Mouse (Mus musculus) cerebellum, adult 11-12 months (tissue): ENCODE results near the gene 6430571L13Rik.

ENCODE experiments used
- DNase-seq: peaks from one replicate; pipeline ENCODE4 v3.0.0; 2022

Gene 6430571L13Rik

GRCm38 (mm10) chr9:107386722-107387121, 46.3 kb downstream of the 6430571L13Rik start:
- DNase-seq, result no peak

GRCm38 (mm10) chr9:107387708-107388107, 47.3 kb downstream of the 6430571L13Rik start:
- no peak for DNase-seq

GRCm38 (mm10) chr9:107388263-107388662, 47.9 kb downstream of the 6430571L13Rik start:
- DNase-seq, result no peak

GRCm38 (mm10) chr9:107396397-107396796, 56.0 kb downstream of the 6430571L13Rik start:
- DNase-seq, result peak; percentile 18

- peak; percentile 52 for DNase-seq
Observed at GRCm38 (mm10) chr9:107398968-107399367, 58.6 kb downstream of the 6430571L13Rik start.

GRCm38 (mm10) chr9:107399491-107399971, 59.1 kb downstream of the 6430571L13Rik start, which contains the start of gene Cacna2d2:
TSS of gene Cacna2d2 (plus strand) at chr9:107399612.
- DNase-seq, result peak; percentile 89

- DNase-seq, result peak; percentile 67
Observed at GRCm38 (mm10) chr9:107400060-107400511, 59.7 kb downstream of the 6430571L13Rik start.

GRCm38 (mm10) chr9:107400666-107401285, 60.4 kb downstream of the 6430571L13Rik start:
- DNase-seq, result peak; percentile 49
